Mouse (Mus musculus) midbrain, embryonic 13.5 days (tissue): ENCODE measurements around the gene Strada. TPM values are rescaled to one million over a fixed set of nuclear protein-coding genes. Genes with fewer than 3 reads are reported as not detected.
"Not testable (repeated sequence)": the region's sequence is repeated elsewhere in the genome, so short reads cannot be mapped to it uniquely, and the experiment has no call there.

Experiments
- ATAC-seq: fragments of 200-750 bp; cut with Nextera tagmentation; 2 replicates; pipeline ENCODE4 v1.8.0; 2017; ENCODE audit warnings: mild to moderate bottlenecking, moderate TSS enrichment, moderate library complexity
- H3K27ac ChIP-seq: fragments of 300-500 bp; sonication (generic); 2 replicates; pipeline ENCODE4 v1.5.1; 2015; ENCODE audit warnings: inconsistent platforms, mild to moderate bottlenecking, moderate library complexity
- H3K27me3 ChIP-seq: fragments of 300-500 bp; sonication (generic); 2 replicates; pipeline ENCODE4 v1.6.1; 2015; ENCODE audit warnings: mild to moderate bottlenecking, inconsistent platforms
- H3K36me3 ChIP-seq: fragments of 300-500 bp; sonication (generic); 2 replicates; pipeline ENCODE4 v1.6.1; 2015; ENCODE audit warnings: mild to moderate bottlenecking, inconsistent platforms
- H3K4me1 ChIP-seq: fragments of 300-500 bp; sonication (generic); replicated peaks from 2 replicates; pipeline ENCODE4 v1.6.1; 2015; ENCODE audit warnings: inconsistent platforms
- H3K4me2 ChIP-seq: fragments of 300-500 bp; sonication (generic); replicated peaks from 2 replicates; pipeline ENCODE4 v1.6.1; 2015; ENCODE audit warnings: moderate library complexity, mild to moderate bottlenecking, inconsistent platforms
- H3K4me3 ChIP-seq: fragments of 300-500 bp; sonication (generic); replicated peaks from 2 replicates; pipeline ENCODE4 v1.5.1; 2015; ENCODE audit warnings: mild to moderate bottlenecking, inconsistent platforms
- H3K9ac ChIP-seq: fragments of 300-500 bp; sonication (generic); replicated peaks from 2 replicates; pipeline ENCODE4 v1.6.1; 2015; ENCODE audit warnings: mild to moderate bottlenecking, inconsistent platforms
- H3K9me3 ChIP-seq: fragments of 300-500 bp; sonication (generic); 2 replicates; pipeline ENCODE4 v1.6.1; 2016; ENCODE audit warnings: mild to moderate bottlenecking, inconsistent platforms
- WGBS: fragments of 180-500 bp; shearing (Covaris S2); methylation state at CpG from one replicate; pipeline ENCODE4 v1.1.7; 2015; 5-methylcytosine and 5-hydroxymethylcytosine counted together
- polyA plus RNA-seq: library from polyadenylated mRNA; unstranded; fragments of >200 nt; fragmentation: Nextera tagmentation; extraction: Ambion mirVana; gene quantifications from 2 replicates; pipeline ENCODE4 v1.2.1, GENCODE M21; 2015

Gene Strada
- 33.8 and 36.9 TPM in 2 replicates for polyA plus RNA-seq

DNA sequence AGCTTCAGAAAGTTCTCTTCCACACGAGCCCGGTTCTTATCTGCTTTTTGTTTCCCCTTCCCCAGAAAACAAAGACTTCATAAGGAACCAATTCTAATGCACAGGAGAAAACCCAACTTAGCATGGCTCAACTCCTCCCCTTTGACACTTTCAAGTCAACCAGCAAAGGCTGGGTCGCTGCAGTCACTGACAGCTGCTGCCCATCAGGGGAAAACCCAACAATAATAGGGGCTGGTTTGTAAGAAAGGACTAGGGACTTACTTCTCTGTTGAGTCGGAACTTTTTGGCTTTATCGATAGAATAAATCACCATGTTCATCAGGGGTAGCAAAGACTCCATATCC is at the start of gene Strada:
Strada (minus strand) TSS at position 46 of the 343 bp plus-strand sequence.
- no peak within 1 kb of the TSS for H3K27ac ChIP-seq
- no peak within 1 kb of the TSS for H3K4me2 ChIP-seq
- no peak for ATAC-seq
- no peak within 1 kb of the TSS for H3K4me3 ChIP-seq
- WGBS, result 91% methylated on average over 5 of the region's 5 CpGs
- H3K9ac ChIP-seq, result no peak within 1 kb of the TSS
- no peaks in the 10 kb centered on the region for H3K9me3 ChIP-seq
- peaks cover 86% of the 10 kb centered on the region for H3K36me3 ChIP-seq
- no peaks in the 10 kb centered on the region for H3K27me3 ChIP-seq
- no peaks in the 10 kb centered on the region for H3K4me1 ChIP-seq

DNA sequence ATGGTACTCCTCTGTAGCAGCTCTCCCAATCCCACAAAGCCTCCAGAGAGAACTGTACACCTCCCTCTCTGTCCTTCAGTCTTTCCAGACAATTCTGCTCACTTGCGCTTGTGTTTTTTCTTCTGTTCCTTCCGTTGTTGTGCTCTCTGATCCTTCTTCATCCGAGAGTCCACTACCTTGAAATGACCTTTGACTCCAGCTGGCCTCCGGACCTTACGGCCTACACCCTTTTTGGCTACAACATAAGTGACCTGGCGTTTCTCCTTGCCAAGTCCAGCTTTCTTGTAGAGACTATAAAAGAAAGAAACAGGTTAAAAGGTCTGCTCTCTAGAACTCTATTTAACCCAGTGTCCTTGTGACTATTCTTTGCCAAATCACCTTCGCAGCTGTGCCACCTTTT is 47.4 kb upstream of the Strada start:
- H3K9me3 ChIP-seq, result no peaks in the 10 kb centered on the region
- no peak for ATAC-seq
- no peak overlapping the region for H3K4me3 ChIP-seq
- WGBS, result 89% methylated on average over 7 of the region's 7 CpGs
- H3K27me3 ChIP-seq, result no peaks in the 10 kb centered on the region
- H3K36me3 ChIP-seq, result peaks cover 98% of the 10 kb centered on the region
- no peak overlapping the region for H3K4me2 ChIP-seq
- no peak overlapping the region for H3K27ac ChIP-seq
- no peak overlapping the region for H3K9ac ChIP-seq
- no peaks in the 10 kb centered on the region; the same call in 1 of the 2 replicates for H3K4me1 ChIP-seq

DNA sequence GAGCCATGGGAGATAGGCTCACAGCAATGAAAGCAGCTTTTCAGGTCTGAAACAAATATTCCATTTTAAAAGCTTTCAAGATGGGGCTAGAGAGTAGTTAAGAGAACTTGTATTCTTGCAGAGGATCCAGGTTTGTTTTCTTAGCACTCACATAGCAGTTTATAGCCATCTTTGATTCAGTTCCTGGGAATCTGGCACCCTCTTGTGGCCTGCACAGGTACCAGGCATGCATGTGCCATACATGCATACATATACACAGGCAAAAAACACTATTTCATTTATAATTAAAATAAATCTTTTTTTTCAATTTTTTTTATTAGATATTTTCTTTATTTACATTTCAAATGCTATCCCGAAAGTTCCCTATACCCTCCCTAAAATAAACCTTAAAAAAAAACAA is 44.9 kb upstream of the Strada start:
- Histone ChIP-seq H3K9me3 (no peaks in the 10 kb centered on the region), H3K4me2 (no peak overlapping the region), H3K27ac (no peak overlapping the region), H3K36me3 (peaks cover 98% of the 10 kb centered on the region), H3K4me3 (no peak overlapping the region), H3K4me1 (no peaks in the 10 kb centered on the region), H3K9ac (no peak overlapping the region), H3K27me3 (no peaks in the 10 kb centered on the region)
- WGBS, result 92% methylated on average over 1 of the region's 1 CpGs
- no peak for ATAC-seq

DNA sequence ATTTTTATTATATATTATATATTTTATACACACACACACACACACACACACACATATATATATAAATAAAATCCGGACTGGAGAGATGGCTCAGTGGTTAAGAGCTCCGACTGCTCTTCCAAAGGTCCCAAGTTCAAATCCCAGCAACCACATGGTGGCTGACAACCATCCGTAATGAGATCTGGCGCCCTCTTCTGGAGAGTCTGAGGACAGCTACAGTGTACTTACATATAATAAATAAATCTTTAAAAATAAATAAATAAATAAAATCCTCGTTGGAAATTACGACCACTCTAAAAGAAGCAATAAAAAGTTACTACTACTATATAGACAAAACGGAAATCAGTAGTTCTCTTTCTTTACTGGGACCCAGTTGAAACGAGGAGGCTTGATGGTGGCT is 32.0 kb upstream of the Strada start:
- H3K4me1 ChIP-seq, H3K9me3 ChIP-seq, H3K4me2 ChIP-seq, H3K4me3 ChIP-seq, ATAC-seq, H3K27me3 ChIP-seq, H3K27ac ChIP-seq, H3K9ac ChIP-seq: not testable (repeated sequence)
- WGBS, result 83% methylated on average over 8 of the region's 8 CpGs
- peaks cover 73% of the 10 kb centered on the region for H3K36me3 ChIP-seq

DNA sequence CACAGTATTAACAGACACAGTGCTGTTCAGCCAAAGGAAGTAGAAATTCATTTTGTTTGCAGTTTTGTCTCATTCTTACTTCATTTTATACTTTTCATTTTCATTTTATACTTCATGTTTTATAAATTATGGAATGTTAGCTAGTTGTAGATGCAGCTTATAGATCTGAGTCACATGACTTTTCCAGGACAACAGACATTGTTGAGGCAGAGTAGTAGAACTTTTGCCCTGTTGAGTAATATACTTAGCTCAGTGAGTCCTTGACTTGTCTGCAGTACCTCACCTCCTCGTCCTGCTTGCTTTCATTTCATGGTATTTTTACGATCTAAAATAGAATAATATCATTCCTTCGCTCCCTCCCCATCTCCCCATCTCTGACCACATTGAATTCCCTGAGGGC is 18.6 kb upstream of the Strada start:
- H3K27me3 ChIP-seq, result no peaks in the 10 kb centered on the region
- H3K27ac ChIP-seq, result no peak overlapping the region
- 92% methylated on average over 3 of the region's 3 CpGs for WGBS
- no peak overlapping the region for H3K4me3 ChIP-seq
- no peak overlapping the region for H3K9ac ChIP-seq
- no peak for ATAC-seq
- H3K9me3 ChIP-seq, result no peaks in the 10 kb centered on the region
- peaks cover 28% of the 10 kb centered on the region for H3K4me1 ChIP-seq
- H3K36me3 ChIP-seq, result peaks cover 17% of the 10 kb centered on the region
- H3K4me2 ChIP-seq, result no peak overlapping the region

DNA sequence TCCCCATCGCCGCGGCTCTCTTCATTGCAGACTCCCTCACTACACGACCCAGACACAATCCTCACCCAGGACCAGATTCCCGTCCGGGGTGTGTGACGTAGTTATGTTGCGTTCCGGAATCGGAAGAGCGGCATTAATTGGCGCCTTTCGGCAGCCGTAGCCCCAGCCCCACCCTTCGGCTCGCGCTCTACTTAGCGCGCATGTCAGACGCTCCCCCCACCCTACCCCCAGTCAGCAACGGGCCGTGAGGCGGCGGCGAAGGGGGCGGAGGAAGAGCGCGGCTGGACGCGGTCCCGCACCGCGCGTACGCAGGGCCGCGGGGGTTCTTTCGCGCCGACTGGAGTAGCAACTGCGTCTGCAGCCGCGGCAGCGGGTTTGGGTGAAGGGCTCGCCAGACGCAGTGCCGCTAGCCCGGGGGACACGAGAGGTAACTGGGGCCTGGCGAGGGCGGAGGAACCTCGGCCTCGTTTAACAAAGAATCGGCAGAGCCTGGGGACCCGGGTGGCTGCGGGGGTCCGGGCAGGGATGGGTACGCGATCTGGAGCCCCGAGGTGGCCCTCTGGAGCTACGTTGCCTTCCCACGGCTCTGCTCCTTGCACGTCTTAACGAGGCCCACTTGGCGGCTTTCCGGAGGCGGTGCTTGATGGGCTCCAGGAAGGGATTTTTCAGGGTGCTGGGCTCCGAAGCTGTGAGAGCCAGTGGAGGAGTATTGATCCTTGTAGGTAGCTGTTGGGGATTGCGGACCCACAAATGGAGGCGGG is 14.9 kb upstream of the Strada start, which contains the start of gene Ddx42:
Ddx42 (plus strand) TSS at position 197 of the 761 bp plus-strand sequence.
- WGBS, result under 1% methylated on average over 70 of the region's 70 CpGs
- peak within 1 kb of the TSS; percentile 68 for H3K4me2 ChIP-seq
- ATAC-seq, result peak; percentile 96
- peak within 1 kb of the TSS; percentile 98 for H3K9ac ChIP-seq
- no peaks in the 10 kb centered on the region for H3K27me3 ChIP-seq
- H3K4me3 ChIP-seq, result peak within 1 kb of the TSS; percentile 99
- H3K36me3 ChIP-seq, result peaks cover 12% of the 10 kb centered on the region
- H3K27ac ChIP-seq, result peak within 1 kb of the TSS; percentile 97
- H3K9me3 ChIP-seq, result no peaks in the 10 kb centered on the region
- H3K4me1 ChIP-seq, result peaks cover 45% of the 10 kb centered on the region

DNA sequence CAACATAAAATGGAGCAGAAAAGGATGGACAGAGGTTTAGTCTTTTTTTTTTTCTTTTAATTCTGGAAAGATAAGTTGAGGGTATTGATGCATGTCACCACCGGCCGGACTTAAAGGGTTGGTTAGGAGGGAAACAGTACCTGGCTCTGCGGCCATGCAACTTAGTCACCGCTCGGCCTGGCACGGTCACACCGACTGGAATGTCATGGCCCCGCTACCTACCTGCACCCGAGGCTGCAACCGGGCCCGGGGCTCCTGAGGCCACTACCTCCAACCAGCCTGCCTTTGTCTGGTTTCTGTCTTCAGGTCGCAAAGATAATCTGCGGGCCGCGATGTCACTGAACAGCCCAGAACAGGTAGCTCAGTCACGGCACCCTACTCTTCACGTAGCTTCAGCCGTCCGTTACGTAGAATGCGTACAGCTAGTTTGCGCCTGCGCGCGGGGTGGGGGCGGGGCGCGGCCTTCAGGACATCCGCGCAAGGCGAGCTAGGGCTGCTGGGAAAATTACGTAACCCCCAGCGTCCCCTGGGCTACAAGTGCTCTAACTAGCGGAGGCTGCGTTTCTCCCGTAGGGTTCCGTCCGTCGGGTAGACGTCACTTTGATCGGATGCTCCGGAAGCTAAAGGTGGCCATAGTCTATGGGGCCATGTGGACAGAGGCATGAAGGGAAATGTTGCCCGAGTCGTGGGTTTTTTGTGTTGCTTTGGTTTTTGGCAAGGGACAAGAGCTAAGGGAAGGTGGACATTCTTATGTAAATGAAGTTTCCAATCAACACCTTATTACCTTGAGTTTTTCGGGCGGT is 14.2 kb upstream of the Strada start, which contains the start of gene Ccdc47:
Ccdc47 (minus strand) TSS at position 418 of the 803 bp plus-strand sequence.
- peak within 1 kb of the TSS; percentile 68 for H3K4me2 ChIP-seq
- H3K4me3 ChIP-seq, result peak within 1 kb of the TSS; percentile 99
- peak within 1 kb of the TSS; percentile 97 for H3K27ac ChIP-seq
- peaks cover 45% of the 10 kb centered on the region for H3K4me1 ChIP-seq
- no peaks in the 10 kb centered on the region for H3K9me3 ChIP-seq
- WGBS, result under 1% methylated on average over 46 of the region's 46 CpGs
- peak; percentile 99 for ATAC-seq
- H3K36me3 ChIP-seq, result peaks cover 19% of the 10 kb centered on the region
- peak within 1 kb of the TSS; percentile 98 for H3K9ac ChIP-seq
- H3K27me3 ChIP-seq, result no peaks in the 10 kb centered on the region

DNA sequence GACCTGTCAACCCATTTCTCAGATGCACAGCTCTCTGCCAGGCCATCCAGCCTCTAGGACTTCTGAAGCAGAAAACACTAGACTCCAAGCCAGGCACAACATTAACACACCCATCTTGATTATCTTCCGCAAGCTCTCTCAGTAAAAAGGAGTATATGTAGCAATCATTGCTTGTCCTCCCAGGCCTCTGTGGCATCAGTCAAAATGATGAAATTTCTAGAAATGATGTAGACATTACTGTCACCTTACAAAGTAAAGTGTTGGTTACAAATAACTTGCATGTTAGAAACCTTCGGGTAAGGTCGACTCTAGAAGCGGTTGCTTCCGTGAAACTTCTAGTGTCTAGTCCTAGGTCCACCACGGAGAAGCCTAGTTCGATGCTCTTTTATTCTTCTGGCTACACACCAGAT is 13.5 kb upstream of the Strada start:
- H3K9me3 ChIP-seq, result no peaks in the 10 kb centered on the region
- ATAC-seq, result no peak
- peak overlapping the region; percentile 68 for H3K4me2 ChIP-seq
- peak overlapping the region; percentile 89 for H3K9ac ChIP-seq
- H3K4me3 ChIP-seq, result peak overlapping the region; percentile 99
- WGBS, result 28% methylated on average over 7 of the region's 7 CpGs
- peaks cover 24% of the 10 kb centered on the region for H3K36me3 ChIP-seq
- peaks cover 45% of the 10 kb centered on the region for H3K4me1 ChIP-seq
- no peak overlapping the region for H3K27ac ChIP-seq
- H3K27me3 ChIP-seq, result no peaks in the 10 kb centered on the region

DNA sequence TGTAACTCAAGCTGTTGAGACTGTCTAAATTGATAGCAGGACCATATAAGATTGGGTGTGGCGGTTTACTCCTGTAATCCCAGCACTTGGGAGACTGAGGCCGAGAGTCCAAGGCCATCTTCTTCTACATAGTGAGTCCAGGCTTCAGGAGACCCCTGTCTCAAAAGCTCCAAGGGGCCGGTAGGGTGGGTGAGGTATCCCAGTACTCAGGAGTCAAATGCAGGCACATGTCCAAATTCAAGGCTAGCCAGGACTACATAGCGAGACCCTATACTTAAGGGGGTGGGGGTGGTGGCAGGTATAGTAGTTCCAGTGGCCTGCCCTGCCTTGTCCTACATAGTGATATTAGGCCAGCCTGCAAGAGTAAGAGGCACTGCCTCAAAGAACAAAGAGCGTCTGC is 12.9 kb upstream of the Strada start:
- Histone ChIP-seq H3K4me2 (peak overlapping the region; percentile 68), H3K4me1 (peaks cover 39% of the 10 kb centered on the region), H3K9me3 (no peaks in the 10 kb centered on the region), H3K9ac (peak overlapping the region; percentile 89), H3K36me3 (peaks cover 30% of the 10 kb centered on the region), H3K27ac (no peak overlapping the region), H3K27me3 (no peaks in the 10 kb centered on the region), H3K4me3 (peak overlapping the region; percentile 99)
- ATAC-seq, result no peak
- WGBS, result 93% methylated on average over 5 of the region's 5 CpGs

DNA sequence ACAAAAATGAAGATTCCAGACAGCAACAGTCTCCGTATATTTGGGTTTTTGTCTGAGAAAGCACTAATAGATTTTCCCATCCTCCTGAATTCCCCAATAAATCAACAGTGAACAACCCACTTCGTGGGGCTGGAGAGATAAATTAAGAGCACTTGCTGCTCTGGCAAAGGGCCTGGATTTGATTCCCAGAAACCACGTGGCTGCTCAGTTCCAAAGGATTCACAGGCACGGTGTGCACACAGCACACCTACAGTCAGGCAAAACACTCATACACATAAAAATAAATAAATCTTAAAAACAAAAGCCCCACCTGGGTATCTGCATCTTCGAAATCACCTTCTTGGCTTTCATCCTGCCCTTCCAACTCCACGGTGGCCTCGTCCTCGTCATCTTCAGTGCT is 10.8 kb upstream of the Strada start:
- no peak overlapping the region for H3K4me3 ChIP-seq
- peaks cover 50% of the 10 kb centered on the region for H3K36me3 ChIP-seq
- H3K4me2 ChIP-seq, result no peak overlapping the region
- peaks cover 21% of the 10 kb centered on the region for H3K4me1 ChIP-seq
- no peak overlapping the region for H3K27ac ChIP-seq
- no peaks in the 10 kb centered on the region for H3K27me3 ChIP-seq
- ATAC-seq, result no peak
- no peak overlapping the region for H3K9ac ChIP-seq
- H3K9me3 ChIP-seq, result no peaks in the 10 kb centered on the region
- 96% methylated on average over 8 of the region's 8 CpGs for WGBS

DNA sequence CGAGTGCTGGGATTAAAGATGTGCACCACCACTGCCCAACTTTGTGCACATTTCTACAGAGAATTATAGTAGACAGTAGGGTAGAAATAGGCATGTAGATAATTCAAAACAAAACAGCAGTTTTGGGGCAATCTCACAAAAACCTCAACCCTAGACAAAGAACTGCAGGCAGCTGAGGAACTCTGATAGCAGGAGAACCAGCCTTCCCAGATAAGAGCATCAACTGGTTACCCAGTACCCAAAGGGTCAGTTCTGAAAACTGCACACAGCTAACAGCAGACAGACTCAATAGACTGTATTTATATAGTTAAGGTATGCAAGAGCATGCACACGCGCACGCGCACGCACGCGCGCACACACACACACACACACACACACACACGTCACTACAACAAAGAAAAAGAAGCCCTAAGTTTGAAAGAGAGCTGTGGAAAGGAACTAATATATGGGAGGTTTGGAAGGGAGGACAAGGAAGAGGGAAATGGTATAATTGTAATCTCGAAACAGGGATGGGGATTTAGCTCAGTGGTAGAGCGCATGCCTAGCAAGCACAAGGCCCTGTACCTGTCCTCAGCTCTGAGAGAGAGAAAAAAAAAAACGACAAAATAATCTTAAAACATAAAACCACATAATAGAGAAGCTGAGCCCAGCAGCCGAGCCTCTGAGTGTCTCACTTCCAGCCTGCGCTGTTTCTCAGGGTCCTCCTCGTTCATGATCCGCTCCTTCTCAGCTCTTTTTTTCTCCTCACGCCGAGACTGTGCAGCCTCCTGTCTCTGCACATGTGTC is 438 bp downstream of the Strada start:
- ATAC-seq, result no peak
- Histone ChIP-seq H3K9me3 (no peaks in the 10 kb centered on the region), H3K27me3 (no peaks in the 10 kb centered on the region), H3K9ac (no peak overlapping the region), H3K4me1 (no peaks in the 10 kb centered on the region), H3K4me2 (no peak overlapping the region), H3K27ac (no peak overlapping the region), H3K4me3 (no peak overlapping the region), H3K36me3 (peaks cover 86% of the 10 kb centered on the region)
- 93% methylated on average over 19 of the region's 19 CpGs for WGBS

DNA sequence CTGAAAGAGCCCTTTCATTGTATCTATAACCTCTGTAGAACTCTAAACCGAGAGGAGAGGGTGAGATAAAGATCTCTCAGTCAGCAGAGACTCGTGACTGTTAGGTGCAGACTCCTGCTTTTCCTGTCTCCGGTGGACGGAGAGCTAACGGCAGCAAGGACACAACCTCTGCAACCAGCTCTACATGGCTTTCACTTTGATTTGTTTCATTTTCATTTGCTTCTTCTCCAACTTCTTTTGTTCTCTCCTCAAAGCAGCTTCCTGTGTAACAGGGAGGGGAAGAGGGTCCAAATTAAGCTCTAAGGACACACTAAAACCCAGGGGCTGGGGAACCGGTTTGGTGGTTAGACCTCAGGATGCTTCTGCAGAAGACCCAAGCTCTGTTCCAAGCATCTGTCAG is 1.2 kb downstream of the Strada start:
- 90% methylated on average over 6 of the region's 6 CpGs for WGBS
- ATAC-seq, result no peak
- Histone ChIP-seq H3K27ac (no peak overlapping the region), H3K36me3 (peaks cover 84% of the 10 kb centered on the region), H3K4me3 (no peak overlapping the region), H3K9ac (no peak overlapping the region), H3K9me3 (no peaks in the 10 kb centered on the region), H3K4me1 (no peaks in the 10 kb centered on the region), H3K27me3 (no peaks in the 10 kb centered on the region), H3K4me2 (no peak overlapping the region)
